Mouse (Mus musculus) Muller cell, postnatal 12 days (primary cell): Measurements from ENCODE around the gene Arvcf.

Source experiments
- DNase-seq: peaks from one replicate; pipeline ENCODE4 v3.0.0-alpha.2; 2015; ENCODE audit errors: inconsistent ontology term

The Arvcf gene

DNA sequence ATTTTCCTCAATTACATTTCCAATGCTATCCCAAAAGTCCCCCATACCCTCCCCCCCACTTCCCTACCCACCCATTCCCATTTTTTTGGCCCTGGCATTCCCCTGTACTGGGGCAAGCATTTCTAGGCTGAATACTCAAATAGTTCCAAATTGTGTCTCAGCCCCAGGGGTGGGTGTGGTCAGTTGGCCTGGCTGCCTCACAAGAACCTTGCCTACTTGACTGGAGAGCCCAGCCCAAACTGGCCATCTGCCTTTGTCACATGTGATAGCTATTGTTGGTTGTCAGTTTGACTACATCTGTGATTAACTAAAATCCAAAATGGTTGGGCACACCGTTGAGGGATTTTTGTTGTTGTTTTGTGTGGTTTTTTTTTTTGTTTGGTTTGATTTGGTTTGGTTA is 9.0 kb downstream of the Arvcf start:
- peak; percentile 64 for DNase-seq

- DNase-seq: no peak
These were observed 10.0 kb downstream of the Arvcf start for GRCm38 (mm10) chr16:18357977-18358376.

GRCm38 (mm10) chr16:18360151-18360805 is 12.3 kb downstream of the Arvcf start:
- DNase-seq: no peak

- DNase-seq: no peak
These were observed 15.0 kb downstream of the Arvcf start for GRCm38 (mm10) chr16:18362948-18363347.

- DNase-seq: no peak
These were observed 18.9 kb downstream of the Arvcf start for GRCm38 (mm10) chr16:18366849-18367248.

GRCm38 (mm10) chr16:18370197-18370596 is 22.2 kb downstream of the Arvcf start:
- DNase-seq: no peak

DNA sequence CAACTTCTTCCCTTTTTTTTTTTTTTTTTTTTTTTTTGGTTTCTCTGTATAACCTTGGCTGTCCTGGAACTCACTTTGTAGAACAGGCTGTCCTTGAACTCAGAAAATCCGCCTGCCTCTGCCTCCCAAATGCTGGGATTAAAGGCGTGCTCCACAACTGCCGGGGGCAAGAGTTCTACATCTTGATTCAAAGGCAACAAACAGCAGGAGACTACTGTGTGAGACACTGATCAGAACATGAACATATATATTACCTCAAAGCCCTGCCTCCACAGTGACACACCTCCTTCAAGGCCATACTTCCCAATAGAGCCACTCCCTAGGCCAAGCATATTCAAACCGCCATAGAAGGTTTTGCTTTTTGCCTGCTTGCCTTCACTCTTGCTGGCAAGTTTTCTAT is 25.6 kb downstream of the Arvcf start:
- DNase-seq: no peak

GRCm38 (mm10) chr16:18376297-18376954 is 28.4 kb downstream of the Arvcf start:
- DNase-seq: no peak

DNA sequence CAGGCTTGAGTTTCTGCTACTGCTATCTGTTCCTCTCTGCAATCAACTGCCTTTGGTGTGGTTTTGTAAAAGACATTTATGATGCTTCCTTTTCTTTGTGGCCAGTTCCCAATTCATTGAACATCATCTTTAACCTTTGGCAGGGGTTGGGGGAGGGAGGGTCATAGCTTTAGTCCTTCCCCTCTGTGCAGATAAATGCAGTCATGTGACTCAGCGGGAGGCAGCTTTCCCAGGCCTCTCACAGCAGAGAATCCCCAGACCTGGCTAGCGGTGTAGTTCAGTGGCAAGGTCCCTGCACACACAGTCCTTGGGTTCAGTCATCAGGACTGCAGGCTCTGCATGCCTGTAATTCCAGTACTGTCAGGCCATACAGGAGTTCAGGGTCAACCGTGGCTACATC is 29.2 kb downstream of the Arvcf start:
- no peak for DNase-seq

DNA sequence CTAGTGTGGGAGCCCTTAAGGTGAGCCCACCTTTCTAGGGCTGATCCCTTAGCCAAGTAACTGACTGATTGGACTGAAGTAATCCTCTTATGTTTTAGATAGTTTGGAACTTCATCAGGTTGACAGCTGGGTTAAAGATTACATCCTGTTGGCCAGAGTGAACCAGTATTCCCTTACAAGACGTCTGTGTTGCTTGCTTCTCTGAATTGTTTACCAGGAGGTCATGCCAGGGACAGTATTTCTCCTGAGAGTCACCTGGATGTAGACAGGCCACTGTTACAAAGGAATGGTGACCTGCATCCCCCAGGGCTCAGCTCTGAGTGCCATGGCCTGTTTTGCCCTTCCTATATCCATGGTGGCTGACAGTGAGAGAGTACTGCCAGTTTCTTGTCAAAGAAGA is 30.5 kb downstream of the Arvcf start:
- no peak for DNase-seq

- DNase-seq: peak; percentile 92
These were observed 31.5 kb downstream of the Arvcf start for GRCm38 (mm10) chr16:18379338-18380001.

- no peak for DNase-seq
These were observed 32.6 kb downstream of the Arvcf start for GRCm38 (mm10) chr16:18380495-18381063.

DNA sequence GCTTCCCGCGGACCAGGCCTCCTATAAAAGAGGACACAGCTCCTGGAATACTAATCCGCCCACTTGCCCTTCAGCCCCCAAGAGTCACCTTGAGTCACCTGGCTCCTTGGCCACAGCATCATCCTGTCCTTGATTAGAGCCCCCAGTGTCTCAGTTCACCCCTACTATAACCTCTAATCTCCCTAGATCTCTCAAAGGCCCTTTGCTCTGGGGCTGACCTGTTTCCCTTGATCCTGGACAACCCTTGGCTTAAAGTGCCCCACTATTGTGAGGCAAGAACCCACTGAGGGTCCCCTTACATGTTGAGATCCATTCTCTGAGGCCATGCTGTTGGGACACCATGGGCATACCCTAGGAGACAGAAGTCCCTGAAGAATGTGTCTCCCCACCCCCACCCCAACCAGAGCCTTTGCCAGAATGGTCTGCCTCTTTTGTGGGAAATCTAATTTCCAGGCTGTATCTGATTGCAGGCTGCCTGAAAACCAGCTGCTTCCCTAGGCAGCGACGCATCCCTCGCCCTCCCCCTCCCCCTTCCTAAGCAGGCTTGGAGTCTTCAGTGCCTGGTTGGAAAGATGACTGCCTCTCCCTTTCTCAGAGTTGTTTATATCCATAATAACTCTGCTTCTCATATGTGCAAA is 33.8 kb downstream of the Arvcf start:
- DNase-seq: peak; percentile 77

DNA sequence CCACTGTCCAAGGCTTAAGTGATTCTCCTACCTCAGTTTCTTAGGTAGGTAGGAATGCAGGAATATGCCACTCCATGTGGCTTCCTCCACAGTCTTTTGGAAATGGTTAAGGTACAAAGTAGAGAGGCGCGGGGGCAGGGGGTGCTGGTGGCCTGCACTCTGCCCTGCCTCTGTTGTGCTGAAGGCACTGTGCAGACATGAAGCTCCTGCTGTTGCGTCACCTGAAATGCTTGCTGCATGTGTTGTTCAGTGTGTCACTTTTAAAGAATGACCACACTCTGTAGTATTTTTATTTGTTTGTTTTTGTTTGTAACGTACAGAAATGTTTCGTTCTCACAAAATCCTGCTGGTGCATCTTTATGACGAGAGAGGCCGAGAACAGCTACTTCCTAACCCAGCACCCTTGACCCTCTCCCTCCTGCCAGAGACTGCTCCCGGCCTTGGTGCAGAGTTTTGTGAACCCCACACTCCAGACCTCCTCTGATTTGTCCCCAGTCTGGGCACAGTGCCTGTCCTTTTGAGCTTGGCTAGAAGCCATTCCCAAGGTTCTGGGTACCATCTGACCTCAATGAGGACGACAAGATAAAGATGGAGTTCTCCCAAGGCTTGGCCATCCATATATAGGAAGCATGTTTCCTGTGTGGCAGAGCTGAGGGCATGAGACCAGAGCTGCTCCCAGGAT is 35.2 kb downstream of the Arvcf start:
- no peak for DNase-seq

DNA sequence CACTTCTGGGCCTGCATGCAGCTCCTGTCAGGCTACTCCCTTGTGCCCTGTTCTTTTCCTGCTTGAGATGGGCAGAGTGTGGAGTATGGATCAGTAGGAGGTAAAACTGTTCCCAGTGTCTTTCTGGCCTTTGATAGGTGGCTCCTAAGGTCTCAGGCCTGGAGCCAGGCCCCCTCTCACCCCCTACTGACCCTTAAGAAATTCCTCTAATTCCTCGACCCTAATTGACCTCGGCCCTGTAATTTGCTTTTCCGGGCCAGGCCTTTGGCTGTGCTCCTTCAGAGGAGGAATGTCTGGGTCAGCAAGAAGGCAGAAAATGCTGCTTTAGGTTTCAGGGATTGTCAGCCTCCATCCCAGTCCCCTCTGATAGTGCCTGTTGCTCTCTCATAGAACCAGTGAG is 35.8 kb downstream of the Arvcf start:
- peak; percentile 82 for DNase-seq

GRCm38 (mm10) chr16:18384211-18384610 is 36.2 kb downstream of the Arvcf start:
- DNase-seq: no peak

GRCm38 (mm10) chr16:18384659-18385058 is 36.7 kb downstream of the Arvcf start:
- no peak for DNase-seq

DNA sequence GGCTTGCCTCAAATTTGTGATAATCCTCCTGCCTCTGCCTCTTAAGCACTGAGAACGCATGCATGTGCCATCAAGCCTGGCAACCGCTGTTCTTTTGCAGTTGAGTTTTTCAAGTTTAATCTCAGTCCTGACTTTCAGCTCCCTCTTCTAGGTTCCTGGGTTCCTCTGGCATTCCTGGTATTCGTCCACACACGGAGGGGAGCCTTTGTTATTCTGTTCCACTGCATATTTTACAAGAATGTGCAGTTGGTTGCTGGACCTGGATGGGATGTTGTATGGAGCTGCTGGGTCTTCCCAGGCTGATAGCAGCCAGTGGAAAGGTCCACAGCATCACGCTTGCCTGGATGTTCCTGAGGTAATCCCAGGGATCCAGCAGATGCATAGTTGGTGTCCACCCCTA is 37.4 kb downstream of the Arvcf start:
- peak; percentile 77 for DNase-seq

- DNase-seq: peak; percentile 99
These were observed 38.5 kb downstream of the Arvcf start for GRCm38 (mm10) chr16:18386451-18386850.

GRCm38 (mm10) chr16:18386972-18387371 is 39.0 kb downstream of the Arvcf start:
- no peak for DNase-seq

DNA sequence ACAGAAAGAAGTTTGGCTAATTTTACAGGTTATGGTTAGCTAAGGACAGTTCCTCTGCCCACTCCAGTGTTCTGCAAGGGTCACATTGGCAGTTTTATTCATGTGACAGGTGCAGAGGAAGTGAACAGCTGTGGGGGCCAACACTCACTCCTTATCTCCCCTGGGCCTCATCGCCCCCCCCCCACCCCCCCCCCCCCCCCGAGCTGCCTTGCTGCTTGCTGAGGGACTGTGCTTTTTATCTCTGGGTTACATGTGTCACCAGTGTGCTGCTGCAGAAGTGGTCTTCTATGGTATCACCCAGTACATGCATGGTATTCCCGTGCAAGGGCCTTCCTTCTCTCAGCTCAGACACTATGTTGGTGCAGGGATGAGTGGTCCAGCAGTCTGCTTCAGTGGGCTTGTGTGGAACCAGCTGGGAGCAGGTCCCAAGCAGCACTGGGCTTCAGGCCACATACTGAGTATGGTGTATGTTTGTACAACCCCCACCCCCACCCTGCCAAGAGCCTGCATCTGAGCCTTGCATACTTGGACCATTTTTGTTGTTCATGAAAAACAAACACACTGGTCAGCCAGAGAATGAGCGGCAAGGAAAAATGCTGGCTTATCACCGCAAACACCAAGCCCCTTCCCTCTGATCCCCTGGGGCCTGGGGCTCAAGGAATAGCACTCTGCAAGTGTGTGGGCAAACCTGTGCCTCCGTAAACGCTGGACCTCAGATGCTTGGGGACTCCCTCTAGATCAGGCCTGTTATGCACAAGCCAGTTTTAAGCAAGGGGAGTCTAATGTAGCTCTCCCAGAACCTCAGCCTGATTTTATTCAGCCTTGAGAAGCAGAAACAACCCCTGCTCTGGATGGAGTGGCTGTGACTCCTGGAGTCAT is 40.0 kb downstream of the Arvcf start:
- DNase-seq: peak; percentile 57
